Mouse (Mus musculus) hindbrain, embryonic 14.5 days (tissue): ENCODE data around the gene Jade3. TPM values are rescaled to one million over a fixed set of nuclear protein-coding genes. Genes with fewer than 3 reads are reported as not detected.

Source experiments
- ATAC-seq: fragments of 200-750 bp; cut with Nextera tagmentation; 2 replicates; pipeline ENCODE4 v1.8.0; 2017; ENCODE audit warnings: moderate number of reproducible peaks, mild to moderate bottlenecking, moderate TSS enrichment, moderate library complexity; ENCODE audit not compliant: low FRiP score
- DNase-seq: peaks from one replicate; pipeline ENCODE4 v3.0.0-alpha.2; 2015; ENCODE audit warnings: low spot score
- H3K27ac ChIP-seq: fragments of 300-500 bp; sonication (generic); 2 replicates; pipeline ENCODE4 v1.5.1; 2014; ENCODE audit warnings: mild to moderate bottlenecking, moderate library complexity
- H3K27me3 ChIP-seq: fragments of 300-500 bp; sonication (generic); 2 replicates; pipeline ENCODE4 v1.6.1; 2014; ENCODE audit warnings: mild to moderate bottlenecking, low read length, mixed read lengths; ENCODE audit not compliant: control insufficient read depth, insufficient read depth
- H3K36me3 ChIP-seq: fragments of 300-500 bp; sonication (generic); replicated peaks from 2 replicates; pipeline ENCODE4 v1.6.1; 2014; ENCODE audit not compliant: control insufficient read depth, insufficient read depth
- H3K4me1 ChIP-seq: fragments of 300-500 bp; sonication (generic); replicated peaks from 2 replicates; pipeline ENCODE4 v1.6.1; 2014; ENCODE audit warnings: antibody characterized with exemption, low read length, mixed read lengths; ENCODE audit not compliant: control insufficient read depth, insufficient read depth
- H3K4me2 ChIP-seq: fragments of 300-500 bp; sonication (generic); replicated peaks from 2 replicates; pipeline ENCODE4 v1.6.1; 2014; ENCODE audit warnings: mild to moderate bottlenecking, moderate library complexity
- H3K4me3 ChIP-seq: fragments of 300-500 bp; sonication (generic); replicated peaks from 2 replicates; pipeline ENCODE4 v1.5.1; 2014; ENCODE audit warnings: mild to moderate bottlenecking, low read length
- H3K9ac ChIP-seq: fragments of 300-500 bp; sonication (generic); 2 replicates; pipeline ENCODE4 v1.6.1; 2014
- H3K9me3 ChIP-seq: fragments of 300-500 bp; sonication (generic); 2 replicates; pipeline ENCODE4 v1.6.1; 2016; ENCODE audit warnings: low read length; ENCODE audit not compliant: control insufficient read depth
- WGBS: fragments of 180-500 bp; shearing (Covaris S2); extraction: QIAGEN DNeasy Blood & Tissue Kit; methylation state at CpG from one replicate; pipeline ENCODE4 v1.1.7; 2014; 5-methylcytosine and 5-hydroxymethylcytosine counted together
- polyA plus RNA-seq: library from polyadenylated mRNA; unstranded; fragments of >200 nt; fragmentation: Nextera tagmentation; extraction: Ambion mirVana; gene quantifications from 2 replicates; pipeline ENCODE4 v1.2.1, GENCODE M21; 2014

Jade3 gene
- polyA plus RNA-seq, 1 experiment from 2014 or later: 4.8 TPM

GRCm38 (mm10) chrX:20411382-20411781 lies 14.1 kb upstream of the Jade3 start:
- 92% methylated on average over 4 of the region's 4 CpGs for WGBS
- no peak for ATAC-seq

GRCm38 (mm10) chrX:20412221-20412620 lies 13.3 kb upstream of the Jade3 start:
- no peaks in the 10 kb centered on the region for H3K9me3 ChIP-seq
- WGBS: 84% methylated on average over 3 of the region's 3 CpGs

More at GRCm38 (mm10) chrX:20411382-20411781, 14.1 kb upstream of the Jade3 start:
- H3K4me1 ChIP-seq: no peaks in the 10 kb centered on the region
- H3K9ac ChIP-seq: no peak overlapping the region
- no peak overlapping the region for H3K4me2 ChIP-seq
- no peaks in the 10 kb centered on the region for H3K36me3 ChIP-seq
- H3K9me3 ChIP-seq: no peaks in the 10 kb centered on the region
- H3K4me3 ChIP-seq: no peak overlapping the region
- DNase-seq: no peak
- no peak overlapping the region for H3K27ac ChIP-seq
- H3K27me3 ChIP-seq: no peaks in the 10 kb centered on the region

GRCm38 (mm10) chrX:20414885-20415622 lies 10.4 kb upstream of the Jade3 start:
- no peak overlapping the region for H3K27ac ChIP-seq
- H3K4me3 ChIP-seq: no peak overlapping the region
- H3K4me1 ChIP-seq: no peaks in the 10 kb centered on the region
- H3K9ac ChIP-seq: no peak overlapping the region
- H3K4me2 ChIP-seq: no peak overlapping the region
- no peaks in the 10 kb centered on the region for H3K9me3 ChIP-seq
- ATAC-seq (no peak), DNase-seq (no peak)
- 66% methylated on average over 10 of the region's 10 CpGs for WGBS
- H3K36me3 ChIP-seq: no peaks in the 10 kb centered on the region
- no peaks in the 10 kb centered on the region for H3K27me3 ChIP-seq

More at GRCm38 (mm10) chrX:20412221-20412620, 13.3 kb upstream of the Jade3 start:
- ATAC-seq (no peak), DNase-seq (no peak)
- H3K4me1 ChIP-seq: no peaks in the 10 kb centered on the region
- H3K36me3 ChIP-seq: no peaks in the 10 kb centered on the region
- no peak overlapping the region for H3K4me2 ChIP-seq
- H3K27ac ChIP-seq: no peak overlapping the region
- H3K9ac ChIP-seq: no peak overlapping the region
- no peaks in the 10 kb centered on the region for H3K27me3 ChIP-seq
- H3K4me3 ChIP-seq: no peak overlapping the region

GRCm38 (mm10) chrX:20418461-20418860 lies 7.0 kb upstream of the Jade3 start:
- 90% methylated on average over 2 of the region's 2 CpGs for WGBS
- no peak for ATAC-seq

GRCm38 (mm10) chrX:20419536-20419935 lies 6.0 kb upstream of the Jade3 start:
- 86% methylated on average over 4 of the region's 4 CpGs for WGBS
- DNase-seq (no peak), ATAC-seq (no peak)
- Histone ChIP-seq H3K27me3 (no peaks in the 10 kb centered on the region), H3K36me3 (no peaks in the 10 kb centered on the region), H3K9me3 (no peaks in the 10 kb centered on the region), H3K4me1 (no peaks in the 10 kb centered on the region), H3K4me3 (no peak overlapping the region), H3K4me2 (no peak overlapping the region), H3K27ac (no peak overlapping the region), H3K9ac (no peak overlapping the region)

More at GRCm38 (mm10) chrX:20418461-20418860, 7.0 kb upstream of the Jade3 start:
- Histone ChIP-seq H3K9me3 (no peaks in the 10 kb centered on the region), H3K9ac (no peak overlapping the region), H3K4me1 (no peaks in the 10 kb centered on the region), H3K4me3 (no peak overlapping the region), H3K4me2 (no peak overlapping the region), H3K27ac (no peak overlapping the region), H3K27me3 (no peaks in the 10 kb centered on the region), H3K36me3 (no peaks in the 10 kb centered on the region)
- DNase-seq: no peak

- DNase-seq (no peak), ATAC-seq (peak; percentile 36)
- H3K36me3 ChIP-seq: 0 out of 2 replicates have a peak, but pooled peaks cover 2% of the 10 kb centered on the region
- peak overlapping the region; percentile 89 for H3K27ac ChIP-seq
- no peaks in the 10 kb centered on the region for H3K27me3 ChIP-seq
- peak overlapping the region; percentile 62 for H3K9ac ChIP-seq
- H3K4me1 ChIP-seq: peaks cover 5% of the 10 kb centered on the region; the same call in 1 of the 2 replicates
- H3K9me3 ChIP-seq: no peaks in the 10 kb centered on the region
- peak overlapping the region; percentile 56 for H3K4me2 ChIP-seq
- H3K4me3 ChIP-seq: peak overlapping the region; percentile 53
- WGBS: 27% methylated on average over 20 of the region's 51 CpGs
Measured at GRCm38 (mm10) chrX:20425839-20426449, 456 bp downstream of the Jade3 start.

- WGBS: 81% methylated on average over 2 of the region's 2 CpGs
- Histone ChIP-seq H3K4me1 (no peaks in the 10 kb centered on the region), H3K4me3 (no peak overlapping the region), H3K36me3 (no peaks in the 10 kb centered on the region), H3K9ac (no peak overlapping the region), H3K4me2 (no peak overlapping the region), H3K27ac (no peak overlapping the region), H3K27me3 (no peaks in the 10 kb centered on the region), H3K9me3 (no peaks in the 10 kb centered on the region)
- DNase-seq (no peak), ATAC-seq (no peak)
Measured at GRCm38 (mm10) chrX:20483213-20483612, 57.7 kb downstream of the Jade3 start.

GRCm38 (mm10) chrX:20497682-20498081 lies 72.2 kb downstream of the Jade3 start:
- ATAC-seq (no peak), DNase-seq (no peak)
- H3K36me3 ChIP-seq: peaks cover 28% of the 10 kb centered on the region
- H3K9ac ChIP-seq: no peak overlapping the region
- H3K27ac ChIP-seq: no peak overlapping the region
- H3K4me2 ChIP-seq: no peak overlapping the region
- H3K4me3 ChIP-seq: no peak overlapping the region
- H3K4me1 ChIP-seq: no peaks in the 10 kb centered on the region
- 90% methylated on average over 3 of the region's 3 CpGs for WGBS
- no peaks in the 10 kb centered on the region for H3K9me3 ChIP-seq
- no peaks in the 10 kb centered on the region for H3K27me3 ChIP-seq

- Histone ChIP-seq H3K36me3 (peaks cover 28% of the 10 kb centered on the region), H3K27ac (no peak overlapping the region), H3K4me2 (no peak overlapping the region), H3K4me3 (no peak overlapping the region), H3K4me1 (no peaks in the 10 kb centered on the region), H3K27me3 (no peaks in the 10 kb centered on the region), H3K9ac (no peak overlapping the region), H3K9me3 (no peaks in the 10 kb centered on the region)
- ATAC-seq (no peak), DNase-seq (no peak)
- WGBS: 87% methylated on average over 7 of the region's 7 CpGs
Measured at GRCm38 (mm10) chrX:20520290-20520939, 94.9 kb downstream of the Jade3 start.
